Mouse (Mus musculus) left cerebral cortex, adult 18-20 months (tissue): ENCODE measurements around the gene Aars2. TPM values are rescaled to one million over a fixed set of nuclear protein-coding genes. Genes with fewer than 3 reads are reported as not detected.

Experiments
- DNase-seq, 2 experiments: peaks; one replicate each; pipeline ENCODE4 v3.0.0; 2021 to 2022; ENCODE audit warnings: low spot score in 2 of 2, mixed read lengths in 1 of 2
- total RNA-seq, 2 experiments: library from RNA; stranded (reverse); gene quantifications; 2 replicates each; pipeline ENCODE4 v1.2.3; 2021

Aars2 gene
- total RNA-seq, 2 experiments from 2014 or later, result 24.1 to 25.6 TPM

GRCm38 (mm10) chr17:45557246-45557824 lies 50.7 kb downstream of the Aars2 start:
- no peak for DNase-seq

- no peak for DNase-seq
Observed at GRCm38 (mm10) chr17:45557998-45558862, 51.6 kb downstream of the Aars2 start.

- no peak for DNase-seq
Observed at GRCm38 (mm10) chr17:45559732-45560525, 53.3 kb downstream of the Aars2 start.

GRCm38 (mm10) chr17:45563216-45563615 lies 56.6 kb downstream of the Aars2 start:
- DNase-seq, result no peak

GRCm38 (mm10) chr17:45563655-45564530 lies 57.3 kb downstream of the Aars2 start, which contains the start of gene Slc35b2:
Gene Slc35b2, plus strand, starts transcription at chr17:45563874.
- DNase-seq, result peak; percentile 93

- DNase-seq, result no peak
Observed at GRCm38 (mm10) chr17:45564531-45565084, 58.0 kb downstream of the Aars2 start.

GRCm38 (mm10) chr17:45565103-45565502 lies 58.5 kb downstream of the Aars2 start:
- no peak for DNase-seq

GRCm38 (mm10) chr17:45566031-45566359 lies 59.4 kb downstream of the Aars2 start:
- no peak for DNase-seq

GRCm38 (mm10) chr17:45566360-45567161 lies 59.9 kb downstream of the Aars2 start:
- DNase-seq, result no peak

- DNase-seq, result no peak
Observed at GRCm38 (mm10) chr17:45567162-45567601, 60.5 kb downstream of the Aars2 start.

GRCm38 (mm10) chr17:45568990-45569389 lies 62.3 kb downstream of the Aars2 start:
- DNase-seq, result no peak

GRCm38 (mm10) chr17:45569999-45570398 lies 63.4 kb downstream of the Aars2 start:
- no peak for DNase-seq

Other genes with a start within 250 kb of the Aars2 start
- 10 to 100 TPM; 60.8 to 61.4 TPM for gene Cdc5l, start 73.1 kb upstream of the Aars2 start, total RNA-seq
- gene Spats1, start 31.4 kb upstream of the Aars2 start, total RNA-seq, result 1 to 10 TPM; 4.7 to 6.2 TPM
- gene Tcte1, start 16.6 kb downstream of the Aars2 start, total RNA-seq, result 1 to 10 TPM in 1 of 2 experiments, under 1 TPM in 1; 0.94 to 1.4 TPM
- gene Tmem151b, start 42.8 kb downstream of the Aars2 start, total RNA-seq, result 100 to 1,000 TPM; 129 to 136 TPM
- gene Nfkbie, start 48.9 kb downstream of the Aars2 start, total RNA-seq, result 1 to 10 TPM; 1.8 to 2.8 TPM
- gene Slc35b2, start 57.0 kb downstream of the Aars2 start, total RNA-seq, result 10 to 100 TPM; 26.0 to 30.0 TPM
- 1,000 to 10,000 TPM; 1,506 to 1,598 TPM for gene Hsp90ab1, start 66.4 kb downstream of the Aars2 start, total RNA-seq
- gene Slc29a1, start 92.8 kb downstream of the Aars2 start, total RNA-seq, result 10 to 100 TPM; 21.7 to 28.0 TPM
- not detected for gene Mymx, start 95.3 kb downstream of the Aars2 start, total RNA-seq
- gene Capn11, start 152.5 kb downstream of the Aars2 start, total RNA-seq, result under 1 TPM; 0.33 to 0.91 TPM
- gene Mrpl14, start 179.5 kb downstream of the Aars2 start, total RNA-seq, result 10 to 100 TPM; 42.0 to 45.8 TPM
- gene Tmem63b, start 180.1 kb downstream of the Aars2 start, total RNA-seq, result 100 to 1,000 TPM; 158 to 170 TPM
- gene 1600014C23Rik, start 227.0 kb downstream of the Aars2 start, total RNA-seq, result not detected